Mouse (Mus musculus) erythroblast, embryonic 14.5 days (primary cell): Measurements from ENCODE around the gene Bicc1. TPM values are rescaled to one million over a fixed set of nuclear protein-coding genes. Genes with fewer than 3 reads are reported as not detected.
"Not testable (repeated sequence)": the region's sequence is repeated elsewhere in the genome, so short reads cannot be mapped to it uniquely, and the experiment has no call there.

Experiments
- H3K27me3 ChIP-seq: 2 replicates; pipeline ENCODE4 v1.6.1; 2012; ENCODE audit warnings: inconsistent platforms; ENCODE audit not compliant: control insufficient read depth
- H3K36me3 ChIP-seq: 2 replicates; pipeline ENCODE4 v1.6.1; 2012; ENCODE audit warnings: mild to moderate bottlenecking, inconsistent platforms; ENCODE audit not compliant: control insufficient read depth
- H3K4me1 ChIP-seq: 2 replicates; pipeline ENCODE4 v1.6.1; 2012; ENCODE audit warnings: inconsistent platforms; ENCODE audit not compliant: control insufficient read depth
- H3K4me3 ChIP-seq: replicated peaks from 2 replicates; pipeline ENCODE3; 2012; ENCODE audit warnings: moderate library complexity, mild to moderate bottlenecking, inconsistent platforms
- H3K9me3 ChIP-seq: 2 replicates; pipeline ENCODE4 v1.6.1; 2012; ENCODE audit warnings: low read length, inconsistent platforms, mixed read lengths; ENCODE audit not compliant: control insufficient read depth
- GATA1 ChIP-seq: IDR thresholded peaks from 2 replicates; pipeline ENCODE4 v1.6.1; 2012; ENCODE audit warnings: low read length, inconsistent platforms, mixed read lengths
- TAL1 ChIP-seq: IDR thresholded peaks from 3 replicates; pipeline ENCODE4 v1.6.1; 2012; ENCODE audit warnings: low read length, inconsistent platforms, mixed read lengths
- polyA plus RNA-seq: library from polyadenylated mRNA; stranded (reverse); fragments of >175 nt; gene quantifications from 2 replicates; pipeline ENCODE4 v1.2.3, GENCODE M21; 2012

Bicc1 gene
- polyA plus RNA-seq, 1 experiment: not detected

DNA sequence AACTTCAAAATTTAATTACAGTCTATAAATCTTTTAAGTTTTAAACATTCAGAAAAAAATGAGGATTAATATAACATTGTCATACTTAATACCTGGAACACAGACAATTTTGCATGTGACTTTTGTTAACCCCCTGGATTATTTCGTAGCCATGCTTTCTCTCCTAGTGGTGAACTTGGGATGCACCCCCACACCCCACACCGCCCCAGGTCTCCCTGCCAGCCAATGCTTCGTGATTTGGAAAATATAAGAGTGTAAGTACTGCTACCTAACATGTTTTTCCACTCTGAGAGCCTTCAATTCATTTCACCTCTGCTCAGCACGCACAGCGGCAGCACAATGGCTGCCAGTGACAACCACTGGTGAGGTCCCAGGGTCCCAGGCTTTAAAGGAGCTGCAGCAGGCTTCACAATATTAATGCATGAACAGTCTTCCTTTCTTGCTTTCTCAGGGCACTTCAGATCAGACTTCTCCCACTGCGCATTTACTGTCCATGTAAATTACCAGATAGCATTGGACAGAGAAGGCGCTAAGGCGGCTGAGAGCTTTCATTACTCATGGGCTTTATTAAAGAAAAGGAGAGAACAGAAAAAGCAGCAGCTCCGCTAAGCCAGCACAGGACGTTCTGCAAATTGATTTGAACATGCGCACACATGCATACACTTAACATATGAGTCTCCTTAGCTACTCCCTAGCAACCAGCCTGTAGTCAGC, 207.3 kb downstream of the Bicc1 start:
- no peaks in the 10 kb centered on the region for H3K4me1 ChIP-seq
- H3K27me3 ChIP-seq: no peaks in the 10 kb centered on the region
- no peaks in the 10 kb centered on the region for H3K36me3 ChIP-seq
- TF ChIP-seq GATA1: no peak
- TF ChIP-seq TAL1: no peak
- H3K9me3 ChIP-seq: peaks cover 30% of the 10 kb centered on the region
- no peak overlapping the region for H3K4me3 ChIP-seq

DNA sequence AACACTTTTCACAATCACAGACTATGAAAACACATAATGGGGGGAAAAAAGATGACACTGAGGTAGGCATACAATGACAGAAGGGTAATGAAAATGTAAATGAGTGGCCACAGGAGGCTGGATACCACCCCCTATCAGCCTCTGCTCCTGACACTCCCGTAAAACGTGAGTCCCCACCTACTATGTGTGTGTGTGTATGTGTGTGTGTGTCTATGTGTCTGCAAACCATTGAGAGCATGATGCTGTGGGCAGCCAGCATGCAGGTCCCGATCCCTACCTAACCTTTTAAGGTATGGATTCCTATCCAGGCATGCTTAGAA, 209.4 kb downstream of the Bicc1 start:
- TF ChIP-seq TAL1 (no peak), GATA1 (no peak)

DNA sequence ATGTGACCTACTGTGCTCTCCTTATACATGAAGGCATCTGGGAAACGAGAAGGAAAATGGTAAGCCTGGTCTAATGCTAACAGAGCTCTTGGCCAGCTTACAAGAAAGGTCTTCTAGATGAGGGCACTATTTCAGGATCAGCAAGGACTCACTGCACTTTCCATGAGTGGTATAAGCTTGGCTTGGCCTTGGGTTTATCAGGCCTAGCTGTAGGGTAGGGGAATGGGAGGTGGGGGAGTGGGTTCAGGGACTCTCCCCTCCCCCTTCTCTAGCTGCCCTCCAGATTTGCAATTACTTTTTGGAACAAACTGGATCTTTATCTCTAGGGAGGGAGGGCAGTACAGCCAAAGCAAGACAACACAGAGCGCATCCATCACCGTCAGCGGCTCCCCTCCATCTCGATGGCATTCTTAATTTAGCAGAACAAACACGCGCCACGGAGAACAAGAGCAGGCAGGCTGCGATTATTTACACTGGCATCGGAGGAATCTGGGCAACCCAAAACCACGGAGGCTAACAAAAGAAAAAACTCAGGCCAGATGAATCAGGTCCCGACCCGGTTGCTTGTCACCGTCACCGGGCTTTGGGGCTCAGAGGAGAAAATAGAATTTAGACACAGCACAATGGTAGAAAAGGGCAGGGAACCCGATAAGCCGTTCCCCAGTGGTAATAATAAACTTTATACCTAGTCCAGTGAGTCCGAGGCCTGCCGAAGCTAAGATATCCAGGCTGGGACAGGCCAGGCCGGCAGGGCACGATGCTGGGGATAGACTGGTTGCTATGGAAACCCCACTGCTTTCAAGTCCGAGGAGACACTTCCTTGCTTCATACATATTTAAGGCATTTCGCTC, 210.0 kb downstream of the Bicc1 start:
- Histone ChIP-seq H3K4me1 (no peaks in the 10 kb centered on the region), H3K4me3 (no peak overlapping the region), H3K36me3 (no peaks in the 10 kb centered on the region; the same call in 1 of the 2 replicates), H3K9me3 (peaks cover 36% of the 10 kb centered on the region), H3K27me3 (no peaks in the 10 kb centered on the region)
- TF ChIP-seq GATA1 (no peak), TAL1 (no peak)

More for the DNA sequence above, 209.4 kb downstream of the Bicc1 start:
- H3K9me3 ChIP-seq: peaks cover 34% of the 10 kb centered on the region
- H3K4me3 ChIP-seq: no peak overlapping the region
- H3K27me3 ChIP-seq: no peaks in the 10 kb centered on the region
- H3K4me1 ChIP-seq: no peaks in the 10 kb centered on the region
- H3K36me3 ChIP-seq: no peaks in the 10 kb centered on the region; the same call in 1 of the 2 replicates

- H3K4me3 ChIP-seq: no peak overlapping the region
- H3K27me3 ChIP-seq: no peaks in the 10 kb centered on the region
- no peak for TF ChIP-seq GATA1
- no peak for TF ChIP-seq TAL1
- peaks cover 37% of the 10 kb centered on the region for H3K9me3 ChIP-seq
- no peaks in the 10 kb centered on the region; the same call in 1 of the 2 replicates for H3K36me3 ChIP-seq
- H3K4me1 ChIP-seq: no peaks in the 10 kb centered on the region
Observed at GRCm38 (mm10) chr10:70948276-70948675, 211.2 kb downstream of the Bicc1 start.

- not testable (repeated sequence) for H3K27me3 ChIP-seq, H3K4me3 ChIP-seq, H3K36me3 ChIP-seq, H3K4me1 ChIP-seq
- peaks cover 40% of the 10 kb centered on the region for H3K9me3 ChIP-seq
Observed at GRCm38 (mm10) chr10:70946121-70946520, 213.4 kb downstream of the Bicc1 start.

GRCm38 (mm10) chr10:70945076-70945475, 214.4 kb downstream of the Bicc1 start:
- TF ChIP-seq TAL1 (no peak), GATA1 (no peak)
- H3K4me3 ChIP-seq: no peak overlapping the region
- H3K36me3 ChIP-seq: no peaks in the 10 kb centered on the region; the same call in 1 of the 2 replicates
- no peaks in the 10 kb centered on the region for H3K4me1 ChIP-seq
- H3K9me3 ChIP-seq: peaks cover 43% of the 10 kb centered on the region
- H3K27me3 ChIP-seq: no peaks in the 10 kb centered on the region

- Histone ChIP-seq H3K27me3 (no peaks in the 10 kb centered on the region), H3K9me3 (peaks cover 61% of the 10 kb centered on the region), H3K4me3 (no peak overlapping the region), H3K4me1 (no peaks in the 10 kb centered on the region), H3K36me3 (peaks cover 6% of the 10 kb centered on the region; the same call in 1 of the 2 replicates)
- TF ChIP-seq GATA1 (no peak), TAL1 (no peak)
Observed at GRCm38 (mm10) chr10:70941623-70942022, 217.9 kb downstream of the Bicc1 start.

GRCm38 (mm10) chr10:70939751-70940150, 219.7 kb downstream of the Bicc1 start:
- no peaks in the 10 kb centered on the region for H3K27me3 ChIP-seq
- H3K36me3 ChIP-seq: peaks cover 10% of the 10 kb centered on the region; the same call in 1 of the 2 replicates
- H3K9me3 ChIP-seq: peaks cover 67% of the 10 kb centered on the region
- TF ChIP-seq TAL1 (no peak), GATA1 (no peak)
- no peaks in the 10 kb centered on the region for H3K4me1 ChIP-seq
- H3K4me3 ChIP-seq: no peak overlapping the region

- Histone ChIP-seq H3K4me1 (no peaks in the 10 kb centered on the region), H3K4me3 (no peak overlapping the region), H3K36me3 (peaks cover 10% of the 10 kb centered on the region; the same call in 1 of the 2 replicates), H3K27me3 (no peaks in the 10 kb centered on the region), H3K9me3 (peaks cover 73% of the 10 kb centered on the region)
- TF ChIP-seq TAL1: no peak
- no peak for TF ChIP-seq GATA1
Observed at GRCm38 (mm10) chr10:70937450-70937849, 222.1 kb downstream of the Bicc1 start.
